Mouse (Mus musculus) left cerebral cortex, adult 8-10 months (tissue): ENCODE data around the gene Raet1e. TPM values are rescaled to one million over a fixed set of nuclear protein-coding genes. Genes with fewer than 3 reads are reported as not detected.
"Not testable (repeated sequence)": the region's sequence is repeated elsewhere in the genome, so short reads cannot be mapped to it uniquely, and the experiment has no call there.

ENCODE experiments used
- DNase-seq, 2 experiments: peaks; one replicate each; pipeline ENCODE4 v3.0.0; 2022; ENCODE audit warnings: low spot score in 2 of 2
- total RNA-seq, 4 experiments: library from RNA; stranded (reverse); gene quantifications; 2 replicates each; pipeline ENCODE4 v1.2.4; 2022

The Raet1e gene
- total RNA-seq, 4 experiments from 2014 or later: not detected

DNA sequence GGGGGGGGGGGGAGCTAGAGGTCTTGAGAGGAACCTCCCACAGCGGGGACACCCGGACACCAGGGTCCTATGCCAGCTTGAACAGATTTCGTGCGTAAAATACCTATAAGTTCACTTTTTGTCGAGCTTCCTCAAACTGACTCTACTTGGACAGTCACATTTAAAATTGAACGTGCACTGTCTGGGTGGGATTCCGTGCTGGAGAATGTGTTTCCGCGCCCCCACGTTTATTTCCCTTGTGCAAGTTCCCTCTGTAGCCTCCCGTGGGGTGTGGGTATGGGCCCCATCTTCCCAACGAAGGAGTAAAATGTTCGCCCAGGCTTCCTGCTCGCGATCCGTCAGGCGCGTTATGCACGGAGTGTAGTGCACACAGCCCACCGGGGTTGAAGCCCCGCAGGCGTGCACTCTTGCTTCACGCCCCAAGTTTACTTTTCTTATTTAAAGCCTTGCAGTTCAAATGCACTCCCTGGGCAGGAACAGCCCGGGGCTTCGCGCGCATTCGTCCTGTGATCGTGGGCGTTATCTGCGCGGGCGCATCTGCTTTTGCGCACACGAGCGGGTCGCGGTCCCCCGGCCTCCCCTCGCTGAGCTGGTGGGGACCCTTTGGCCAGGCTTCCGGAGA is 115.4 kb downstream of the Raet1e start:
- no peak for DNase-seq

DNA sequence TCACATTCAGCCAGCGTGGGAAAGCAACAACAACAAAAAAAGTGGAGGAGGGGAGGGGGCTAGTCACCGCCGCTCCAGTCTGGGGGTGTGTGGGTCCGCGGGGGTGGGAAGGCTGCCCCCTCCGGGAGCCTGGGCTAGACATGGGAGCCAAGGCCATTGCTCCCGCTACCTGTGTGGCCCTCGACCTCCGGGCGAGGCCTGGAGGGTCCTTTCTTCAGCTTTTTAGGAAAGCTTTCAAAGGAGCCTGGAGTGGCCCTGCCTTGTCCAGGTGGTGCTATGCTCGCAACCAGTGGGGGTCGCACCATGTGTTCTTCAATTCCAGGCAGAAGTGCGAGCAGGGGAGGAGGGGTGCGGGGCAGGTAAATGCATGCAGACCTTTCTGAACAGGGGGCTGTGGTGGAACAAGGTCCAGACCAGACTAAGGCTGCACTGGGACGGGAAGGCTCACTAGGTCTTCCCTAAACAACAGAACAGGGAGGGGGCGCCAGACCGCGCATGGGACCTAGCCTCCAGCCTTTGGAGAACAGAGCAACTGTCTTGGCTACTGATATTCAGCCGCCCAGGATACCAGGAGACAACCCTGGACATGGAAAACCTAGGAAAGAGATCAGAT is 116.2 kb downstream of the Raet1e start:
- no peak for DNase-seq

DNA sequence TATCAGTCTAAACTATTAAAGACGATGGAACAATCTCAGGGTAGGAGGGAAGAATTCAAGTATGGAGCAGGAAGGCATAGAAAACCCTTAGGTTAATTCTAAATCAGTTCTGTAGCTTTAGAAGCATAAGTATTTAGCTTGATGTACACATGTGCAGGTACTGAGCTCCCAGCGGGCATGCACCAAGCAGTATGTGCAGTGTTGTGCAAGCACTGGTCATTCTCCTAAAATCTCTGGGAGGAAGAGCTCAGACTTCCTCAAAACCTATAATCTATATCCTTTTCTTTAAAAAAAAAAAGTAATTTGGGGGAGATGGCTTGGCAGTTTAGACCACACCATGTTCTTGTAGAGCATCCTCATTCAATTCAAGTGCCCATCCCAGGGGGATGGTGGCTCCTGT is 120.1 kb downstream of the Raet1e start:
- not testable (repeated sequence) for DNase-seq

DNA sequence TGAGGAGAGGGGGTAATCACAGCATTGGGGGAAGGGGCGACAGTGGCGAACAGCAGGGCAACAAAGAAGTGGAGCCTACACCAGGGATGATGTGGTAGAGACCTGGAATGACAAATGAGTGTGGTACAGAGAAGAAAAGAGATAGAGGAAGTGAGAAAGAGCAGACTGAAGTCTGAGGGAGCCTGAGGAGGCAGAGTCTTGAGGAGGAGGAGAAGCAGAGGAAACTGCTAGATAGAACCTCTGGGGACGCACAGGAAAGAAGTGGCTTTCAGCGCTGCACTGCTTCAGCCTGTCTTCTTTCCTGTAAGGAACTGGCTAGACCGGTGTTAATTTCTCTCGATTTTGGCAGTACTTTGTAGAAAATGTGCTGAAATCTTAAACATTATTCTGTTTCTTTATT is 124.4 kb downstream of the Raet1e start:
- no peak for DNase-seq

DNA sequence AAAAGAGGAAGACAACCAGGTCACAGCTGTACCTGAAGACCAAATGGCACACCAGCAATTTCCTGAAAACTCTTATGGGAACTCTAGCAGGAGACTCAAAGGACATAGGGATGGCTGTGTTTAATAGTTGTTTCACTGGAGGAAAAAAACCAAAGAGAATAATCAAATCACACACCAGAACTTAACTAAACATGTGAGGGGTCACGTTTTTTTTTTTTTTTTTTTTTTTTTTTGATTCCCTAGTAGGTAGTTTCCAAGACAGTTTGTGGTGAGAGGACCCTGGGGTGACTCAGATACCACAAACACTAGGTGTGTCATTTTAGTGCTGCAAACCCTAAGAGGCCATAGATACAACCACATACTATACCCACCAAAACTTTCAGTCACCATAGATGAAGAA is 137.3 kb downstream of the Raet1e start:
- DNase-seq: no peak

DNA sequence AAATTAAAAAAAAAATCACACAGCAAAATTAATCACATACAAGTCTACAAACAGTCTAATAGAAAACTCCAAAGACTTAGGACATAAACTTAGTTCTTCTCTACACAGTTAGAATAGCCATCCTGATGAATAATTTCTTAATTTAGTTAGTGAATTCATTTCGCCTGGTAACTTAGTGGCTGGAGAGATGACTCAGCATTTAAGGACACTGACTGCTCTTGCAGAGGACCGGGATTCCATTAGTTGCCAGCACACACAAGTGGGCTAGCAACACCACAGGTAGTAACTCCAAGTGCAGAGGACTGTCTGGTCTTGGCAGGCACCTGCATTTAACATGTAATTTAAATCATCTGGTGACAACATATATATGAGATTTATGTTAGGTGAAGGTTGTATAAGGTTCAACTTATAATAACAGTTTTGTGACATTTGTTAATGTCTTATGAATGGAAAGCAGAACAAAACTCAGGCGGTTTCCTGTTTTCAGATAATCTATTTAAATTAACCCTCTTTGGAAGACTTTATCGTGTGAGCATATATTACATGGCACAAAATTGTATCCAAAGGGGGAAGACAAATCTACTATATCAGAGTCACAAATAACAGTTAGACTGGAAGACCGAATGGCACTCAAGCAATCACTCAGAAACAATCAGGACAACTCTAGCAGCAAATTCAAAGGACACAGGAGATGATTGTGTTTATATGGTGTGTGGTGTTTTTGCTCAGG is 138.8 kb downstream of the Raet1e start:
- DNase-seq: no peak

DNA sequence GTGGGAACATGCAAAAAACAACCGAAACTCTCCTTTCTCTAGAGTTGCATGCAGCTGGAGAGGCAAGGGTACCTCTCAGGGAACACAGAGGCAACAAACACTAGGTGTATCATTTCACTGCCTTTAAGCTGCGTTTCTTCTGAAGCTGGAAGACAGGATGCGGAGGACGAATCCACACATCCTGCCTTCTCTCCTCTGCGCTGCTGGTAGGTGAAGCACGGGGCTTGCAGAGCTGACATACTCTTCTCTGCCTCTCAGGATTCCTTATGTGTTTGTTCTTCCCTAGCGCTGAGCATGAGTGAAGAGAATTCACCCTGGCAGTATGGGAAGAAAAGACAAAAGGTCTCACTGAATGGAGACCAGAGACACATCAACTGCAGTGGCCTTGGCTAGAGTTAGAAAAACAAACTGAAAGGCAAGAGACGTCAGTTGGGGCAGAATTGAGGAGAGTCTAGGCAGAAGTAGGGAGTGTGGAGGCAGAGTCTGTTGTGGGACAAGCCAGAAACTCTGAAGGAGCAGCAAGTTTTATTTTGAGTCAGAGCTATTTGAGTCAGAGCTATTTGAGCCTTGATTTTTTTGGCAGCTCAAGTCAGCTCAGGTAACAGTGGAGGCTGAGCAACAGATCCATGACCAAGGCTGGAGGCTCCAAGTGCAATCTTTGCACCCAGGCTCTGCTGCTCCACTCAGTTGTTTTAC is 139.5 kb downstream of the Raet1e start:
- DNase-seq: no peak

DNA sequence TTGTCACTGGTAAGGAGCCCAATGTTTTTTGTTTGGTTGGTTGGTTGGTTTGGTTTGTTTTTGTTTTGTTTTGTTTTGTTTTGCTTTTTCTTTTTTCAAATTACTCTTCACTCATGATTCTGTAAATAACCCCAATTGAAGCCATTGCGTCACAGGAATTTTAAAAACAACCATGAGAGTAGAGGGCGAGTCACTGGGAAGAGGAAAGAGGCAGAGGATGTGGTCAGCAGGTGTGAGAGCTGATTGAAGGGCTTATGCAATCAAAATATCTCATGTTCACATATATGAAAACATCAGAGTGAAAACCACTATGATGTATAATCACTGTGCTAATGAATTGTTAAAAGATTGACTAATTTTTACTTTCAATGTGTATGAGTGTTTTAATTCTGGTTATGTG is 141.0 kb downstream of the Raet1e start:
- no peak for DNase-seq

DNA sequence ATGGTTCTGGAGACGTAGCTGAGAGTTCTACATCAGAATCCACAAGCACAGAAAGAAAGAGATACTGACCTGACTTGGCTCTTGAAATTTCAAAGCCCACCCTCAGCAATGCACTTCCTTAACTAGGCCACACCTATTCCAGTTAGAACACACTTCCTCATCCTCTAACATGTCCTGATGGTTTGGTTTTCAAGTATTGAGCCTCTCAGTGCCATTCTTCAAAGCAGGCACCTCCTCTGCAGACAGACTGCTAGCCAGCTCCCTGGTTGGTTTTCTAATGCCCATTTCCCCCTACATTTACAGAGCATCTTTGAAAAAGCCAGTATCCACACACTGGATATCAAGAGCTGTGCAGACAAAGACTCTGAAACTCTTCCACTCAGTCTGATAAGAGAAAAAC is 143.3 kb downstream of the Raet1e start:
- no peak for DNase-seq

DNA sequence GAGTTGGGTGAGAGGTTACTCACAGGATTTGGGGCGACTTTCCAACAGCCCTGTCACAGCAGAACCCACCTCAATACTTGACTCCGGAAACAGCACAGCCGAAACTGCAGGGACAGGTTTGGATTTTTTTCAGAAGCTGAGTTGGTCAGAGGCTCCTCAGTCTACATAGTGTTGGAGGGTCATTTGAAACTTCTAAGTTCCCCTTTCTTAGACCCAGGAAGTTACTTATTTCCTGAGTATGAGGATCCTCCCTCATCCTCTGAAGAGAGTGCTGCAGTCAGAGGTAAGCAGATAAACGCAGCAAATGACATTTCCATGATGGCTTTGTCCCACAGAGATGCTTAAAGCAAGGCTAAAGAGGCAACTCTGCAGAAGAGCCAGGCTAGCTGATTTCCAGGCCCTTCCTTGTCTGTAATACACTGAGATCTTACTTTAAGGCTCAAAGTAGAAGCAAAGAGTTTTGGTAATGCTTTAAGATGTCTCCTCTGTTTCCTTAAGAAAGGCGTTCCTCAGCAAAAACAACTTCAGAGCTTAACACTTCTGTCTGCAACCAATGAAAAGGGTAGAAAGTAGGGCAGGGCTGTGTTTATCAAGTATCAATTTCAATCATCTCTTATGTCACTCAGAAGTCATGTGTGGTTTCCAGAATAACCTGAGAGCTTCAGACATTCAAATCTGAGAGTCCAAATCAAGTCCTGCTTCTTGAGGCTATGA is 144.1 kb downstream of the Raet1e start:
- no peak for DNase-seq

DNA sequence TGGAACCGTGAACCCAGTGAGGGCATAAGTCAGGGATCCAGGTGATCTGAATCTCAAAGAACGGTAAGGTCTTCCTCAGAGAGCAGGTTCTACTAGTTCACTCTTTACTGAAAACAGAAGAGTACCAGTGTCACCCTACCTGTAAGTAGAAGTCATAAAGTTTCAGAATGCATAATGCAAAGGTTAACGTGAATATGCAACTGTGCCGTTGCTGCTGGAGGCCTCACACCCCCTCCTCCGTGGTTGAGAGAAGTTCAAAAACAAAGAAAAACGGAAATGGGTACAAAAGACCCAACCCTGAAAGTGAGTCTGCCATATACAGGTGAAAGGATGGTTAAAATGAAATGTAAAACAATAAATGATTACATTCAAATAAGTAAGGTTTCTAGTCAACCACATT is 145.4 kb downstream of the Raet1e start:
- no peak for DNase-seq

DNA sequence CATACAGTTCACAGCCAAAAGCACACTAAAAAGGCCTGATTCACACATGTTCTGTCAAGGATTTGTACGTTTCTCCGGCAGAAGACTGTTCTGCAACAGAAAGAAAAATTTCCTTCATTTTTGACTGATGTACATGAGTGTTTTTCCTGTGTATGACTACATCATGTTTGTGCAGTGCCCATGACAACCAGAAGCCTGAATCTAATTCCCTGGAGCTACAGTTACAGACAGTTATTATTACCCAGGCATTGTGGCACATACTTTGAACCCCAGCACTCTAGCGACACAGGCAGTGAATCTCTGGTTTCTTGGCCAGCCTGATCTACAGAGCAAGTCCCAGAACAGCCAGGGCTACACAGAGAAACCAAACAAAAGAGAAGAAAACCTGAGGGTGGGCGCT is 147.4 kb downstream of the Raet1e start:
- DNase-seq: no peak

DNA sequence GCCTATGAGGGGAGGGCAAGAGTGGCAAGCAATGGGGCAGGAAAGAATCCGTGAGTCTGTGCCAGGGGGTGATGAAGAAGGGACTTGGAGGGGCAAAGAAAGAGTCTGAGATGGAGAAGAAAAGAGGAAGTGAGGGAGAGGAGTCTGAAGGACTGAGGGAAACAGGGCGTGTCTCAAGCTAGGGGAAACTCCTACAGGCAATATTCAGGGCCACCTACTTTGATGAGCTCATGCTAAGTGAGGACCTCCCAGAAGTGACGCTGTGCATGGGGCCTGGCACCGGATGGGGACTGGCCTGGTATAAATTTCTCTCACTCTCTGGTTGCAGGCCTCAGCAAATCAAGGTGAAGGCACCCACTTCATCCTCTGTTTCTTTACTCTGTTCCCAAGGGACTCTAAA is 148.1 kb downstream of the Raet1e start:
- no peak for DNase-seq

DNA sequence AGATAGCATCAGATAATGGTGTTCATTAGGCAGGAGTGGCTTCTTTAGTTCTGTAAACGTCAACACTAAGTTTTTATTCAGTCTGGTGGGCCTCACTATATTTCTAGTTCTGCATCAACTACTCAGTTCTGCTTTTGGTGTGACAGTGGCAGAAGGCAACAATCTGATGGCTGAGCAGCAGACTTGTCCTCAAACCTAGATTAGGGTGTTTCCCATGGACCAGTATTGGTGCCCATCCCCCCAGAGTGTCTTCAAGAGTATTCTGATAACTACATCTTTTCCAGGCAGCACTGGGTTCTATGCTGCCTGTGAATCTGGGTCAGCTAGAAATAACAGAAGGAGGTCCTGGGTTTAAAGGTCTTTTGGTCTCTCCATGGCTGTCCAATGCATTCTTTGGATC is 149.9 kb downstream of the Raet1e start:
- no peak for DNase-seq

DNA sequence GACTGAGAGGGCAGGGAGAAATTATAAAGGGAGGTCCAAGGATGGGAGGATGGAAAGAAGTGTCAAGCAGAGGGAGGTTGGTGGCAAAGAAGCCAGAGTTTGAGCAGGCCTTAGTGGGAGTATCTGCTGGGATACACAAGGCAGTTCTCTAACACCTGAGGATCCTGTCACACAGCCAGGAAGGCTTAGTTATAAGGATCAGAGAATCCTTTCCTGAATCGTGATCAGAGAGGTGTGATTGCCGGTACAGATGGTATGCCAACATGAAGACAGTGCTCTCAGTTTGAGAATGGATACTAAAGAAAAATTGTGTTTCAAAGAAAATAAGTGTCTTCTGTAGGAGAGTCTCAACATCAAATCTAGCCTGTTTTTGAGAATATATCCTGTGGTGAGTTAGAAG is 164.5 kb downstream of the Raet1e start:
- peak in 1 of 2 experiments; percentile 8 for DNase-seq

DNA sequence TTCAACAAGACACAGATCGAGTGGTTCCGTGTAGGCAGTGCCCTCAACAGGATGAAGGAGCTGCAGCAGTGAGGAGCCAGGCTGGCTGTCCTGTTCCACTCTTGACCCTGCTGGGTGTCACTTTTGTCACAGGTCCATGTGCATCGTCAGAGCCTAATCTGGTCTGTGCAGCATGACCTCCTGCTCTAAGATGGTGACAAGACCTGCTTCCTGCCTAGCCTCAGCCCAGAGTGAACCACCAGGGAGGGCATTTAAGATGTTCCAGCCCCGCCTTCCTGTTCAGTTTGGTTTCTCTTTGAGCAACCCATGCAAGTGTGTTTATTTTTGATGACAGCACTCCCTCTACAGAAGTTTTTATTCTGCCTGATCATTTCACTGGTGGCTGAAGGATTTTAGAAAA is 187.4 kb downstream of the Raet1e start:
- not testable (repeated sequence) for DNase-seq

DNA sequence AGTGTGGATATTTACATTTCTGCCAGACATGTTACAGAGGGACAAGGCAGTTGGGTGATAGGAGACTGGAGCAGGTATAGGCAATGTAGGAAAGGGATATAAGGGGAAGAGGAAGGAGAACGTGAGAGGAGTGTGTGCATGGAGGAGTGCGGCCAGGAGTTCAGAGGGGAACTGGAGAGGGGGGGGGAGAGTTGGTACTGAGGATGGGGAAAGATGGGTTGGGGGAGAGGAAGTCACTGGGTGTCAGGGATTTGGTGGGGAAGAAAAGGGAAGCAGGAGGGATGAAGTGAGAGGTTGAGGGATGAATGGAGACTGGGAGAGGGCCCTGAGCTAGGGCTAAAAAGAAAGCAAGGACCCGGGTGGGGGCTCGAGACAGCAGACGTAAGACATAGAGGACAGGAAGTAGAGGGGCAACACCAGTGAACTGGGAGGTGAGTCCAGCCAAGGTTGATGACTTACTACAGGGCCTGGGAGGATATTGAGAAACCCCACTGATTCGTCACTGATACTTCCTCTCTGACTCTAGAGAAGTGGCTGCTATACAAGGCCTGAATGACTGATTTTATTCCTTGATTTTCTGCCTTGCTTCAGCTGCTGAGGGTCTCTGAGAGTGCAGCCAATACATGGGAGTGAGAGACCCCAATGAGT is 195.3 kb downstream of the Raet1e start:
- not testable (repeated sequence) for DNase-seq

DNA sequence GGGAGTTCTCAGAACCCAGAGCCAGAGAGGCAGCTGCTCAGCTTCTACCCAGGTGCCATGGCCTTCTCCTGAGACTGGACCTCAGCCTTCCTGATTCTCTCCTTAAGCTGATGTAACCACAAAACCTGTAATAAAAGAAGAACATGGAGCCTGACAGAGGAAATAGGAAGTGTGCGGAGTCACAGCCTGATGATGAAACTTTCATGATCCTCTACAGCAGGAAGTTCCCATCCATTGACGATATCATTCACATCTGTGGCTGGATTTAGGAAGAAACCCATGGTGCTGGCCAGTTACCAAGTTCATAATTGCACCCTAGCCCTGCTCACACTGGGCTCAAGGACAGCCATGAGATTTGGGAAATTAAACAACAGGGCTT is 195.8 kb downstream of the Raet1e start:
- DNase-seq: not testable (repeated sequence)

DNA sequence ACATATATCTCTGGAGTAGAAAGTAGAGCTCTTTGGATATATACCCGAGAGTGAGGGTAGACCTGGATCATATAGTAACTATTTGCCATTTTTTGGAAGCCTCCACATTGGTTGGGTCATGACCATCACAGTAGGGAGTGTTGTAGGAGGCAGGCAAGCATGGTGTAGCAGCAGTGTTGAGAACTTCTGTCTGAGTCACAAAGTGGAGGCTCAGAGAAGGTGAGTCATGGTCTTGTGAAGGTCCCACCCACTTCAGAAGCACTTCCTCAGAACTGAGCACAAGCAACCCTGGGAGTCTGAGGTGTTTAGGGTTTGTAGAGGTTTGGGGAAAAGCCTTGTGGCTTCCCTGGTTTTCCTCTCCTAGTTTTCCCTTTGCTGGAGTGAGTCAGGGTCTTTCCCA is 199.0 kb downstream of the Raet1e start:
- not testable (repeated sequence) for DNase-seq

DNA sequence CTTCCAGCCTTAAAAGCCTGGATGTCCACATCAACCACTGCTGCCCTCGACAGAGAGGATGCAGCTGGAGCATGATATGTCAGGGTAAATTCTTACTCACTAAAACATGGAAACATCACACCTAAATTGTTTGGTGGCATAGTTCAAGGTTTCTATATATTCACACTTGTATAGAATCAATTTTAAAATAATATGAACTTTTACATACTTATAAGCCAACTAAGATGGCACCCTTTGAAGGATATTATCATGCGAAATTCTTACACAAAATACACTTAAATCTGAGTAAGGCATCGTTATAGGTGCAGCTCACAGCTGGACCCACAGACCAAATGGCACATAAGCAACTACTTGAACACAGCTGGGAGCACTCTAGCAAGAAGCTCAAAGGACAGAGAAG is 201.9 kb downstream of the Raet1e start, which contains the start of gene Raet1d:
TSS of gene Raet1d (plus strand) at position 301 of the 400 bp plus-strand sequence.
- DNase-seq: not testable (repeated sequence)

DNA sequence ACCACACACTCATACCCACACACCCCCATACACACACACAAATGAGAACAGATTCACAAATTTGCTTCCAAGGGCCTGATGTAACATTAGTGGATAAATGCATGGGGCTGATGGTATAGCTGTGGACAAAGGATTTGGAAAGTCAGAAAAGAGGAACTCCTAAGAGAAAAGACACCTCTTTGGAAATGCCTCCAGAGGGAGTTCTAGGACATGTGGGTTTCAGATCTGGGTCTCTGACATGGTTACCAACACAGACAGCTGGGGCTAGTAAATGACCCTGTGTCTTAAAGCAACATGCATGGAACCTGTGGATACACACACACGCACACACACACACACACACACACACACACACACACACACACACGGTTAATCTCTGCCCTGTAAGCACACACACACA is 202.6 kb downstream of the Raet1e start:
- DNase-seq: not testable (repeated sequence)
